Mouse (Mus musculus) liver, embryonic 11.5 days (tissue): ENCODE measurements around the gene Pigx. TPM values are rescaled to one million over a fixed set of nuclear protein-coding genes. Genes with fewer than 3 reads are reported as not detected.

Source experiments
- ATAC-seq: fragments of 200-750 bp; cut with Nextera tagmentation; replicated peaks from 2 replicates; pipeline ENCODE4 v1.8.0; 2017; ENCODE audit warnings: moderate number of reproducible peaks, mild to moderate bottlenecking, moderate TSS enrichment, moderate library complexity; ENCODE audit not compliant: low FRiP score
- DNase-seq: peaks from one replicate; pipeline ENCODE4 v3.0.0-alpha.2; 2017; ENCODE audit warnings: low spot score
- H3K27ac ChIP-seq: fragments of 300-500 bp; sonication (generic); 2 replicates; pipeline ENCODE4 v1.5.1; 2014; ENCODE audit warnings: mild to moderate bottlenecking, low read depth, low read length, control low read depth
- H3K27me3 ChIP-seq: fragments of 300-500 bp; sonication (generic); replicated peaks from 2 replicates; pipeline ENCODE4 v1.6.1; 2014; ENCODE audit warnings: low read length, mixed read lengths; ENCODE audit not compliant: control insufficient read depth, insufficient read depth
- H3K36me3 ChIP-seq: fragments of 300-500 bp; sonication (generic); 2 replicates; pipeline ENCODE4 v1.6.1; 2014; ENCODE audit warnings: mild to moderate bottlenecking, low read length, moderate library complexity, mixed read lengths; ENCODE audit not compliant: control insufficient read depth, insufficient read depth
- H3K4me1 ChIP-seq: fragments of 300-500 bp; sonication (generic); replicated peaks from 2 replicates; pipeline ENCODE4 v1.6.1; 2014; ENCODE audit warnings: low read length, mixed read lengths; ENCODE audit not compliant: control insufficient read depth, insufficient read depth
- H3K4me2 ChIP-seq: fragments of 300-500 bp; sonication (generic); 2 replicates; pipeline ENCODE4 v1.6.1; 2014; ENCODE audit warnings: mild to moderate bottlenecking, control low read depth, moderate library complexity
- H3K4me3 ChIP-seq: fragments of 300-500 bp; sonication (generic); 2 replicates; pipeline ENCODE4 v1.5.1; 2014; ENCODE audit warnings: low read depth, low read length, control low read depth
- H3K9ac ChIP-seq: fragments of 300-500 bp; sonication (generic); 2 replicates; pipeline ENCODE4 v1.6.1; 2014; ENCODE audit warnings: low read depth, low read length, control low read depth
- H3K9me3 ChIP-seq: fragments of 300-500 bp; sonication (generic); 2 replicates; pipeline ENCODE4 v1.6.1; 2016; ENCODE audit warnings: low read length, inconsistent platforms, mixed read lengths; ENCODE audit not compliant: control insufficient read depth
- WGBS: fragments of 180-500 bp; shearing (Covaris S2); extraction: QIAGEN DNeasy Blood & Tissue Kit; methylation state at CpG from one replicate; pipeline ENCODE4 v1.1.7; 2014; 5-methylcytosine and 5-hydroxymethylcytosine counted together
- polyA plus RNA-seq: library from polyadenylated mRNA; unstranded; fragments of >200 nt; fragmentation: Nextera tagmentation; extraction: Ambion mirVana; gene quantifications from 2 replicates; pipeline ENCODE4 v1.2.1, GENCODE M21; 2014

The Pigx gene
- polyA plus RNA-seq, result 57.1 and 63.0 TPM in 2 replicates

DNA sequence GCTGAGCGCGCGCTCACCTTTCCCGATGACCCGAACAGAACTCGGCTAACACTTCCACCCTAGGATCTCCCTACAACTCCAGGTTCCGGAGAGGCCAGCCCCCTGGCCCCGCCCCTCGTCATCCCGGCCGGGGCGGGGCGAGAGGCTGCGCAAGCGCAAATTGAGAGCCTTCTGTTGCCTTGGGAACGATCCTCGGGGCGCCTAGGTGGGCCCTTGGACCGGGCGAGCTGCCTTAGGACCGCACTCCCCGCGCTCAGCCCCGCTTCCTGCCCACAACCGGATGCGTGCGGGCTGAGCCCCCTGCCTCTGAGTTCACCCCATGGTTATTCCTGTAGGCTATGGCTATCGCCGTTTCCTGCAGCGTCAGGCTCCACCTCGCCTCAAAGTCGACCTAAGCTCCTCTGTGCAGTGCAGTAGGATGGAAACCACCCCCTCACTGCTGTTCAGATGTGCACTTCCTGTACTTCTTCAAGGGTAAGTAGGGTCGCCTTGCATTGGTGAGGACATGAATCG lies at the start of gene Pigx, which contains the start of gene Cep19:
Gene Pigx, minus strand, starts transcription at position 103 of the 513 bp plus-strand sequence.
Gene Cep19, plus strand, starts transcription at position 163 of the 513 bp plus-strand sequence.
- peak within 1 kb of the TSS; percentile 82 for H3K9ac ChIP-seq
- peak within 1 kb of the TSS; percentile 91 for H3K4me2 ChIP-seq
- peak within 1 kb of the TSS; percentile 83 for H3K27ac ChIP-seq
- H3K9me3 ChIP-seq, result no peaks in the 10 kb centered on the region
- peaks cover 1% of the 10 kb centered on the region; the same call in 1 of the 2 replicates for H3K36me3 ChIP-seq
- DNase-seq (peak; percentile 90), ATAC-seq (peak; percentile 96)
- WGBS, result under 1% methylated on average over 34 of the region's 34 CpGs
- H3K4me3 ChIP-seq, result peak within 1 kb of the TSS; percentile 93
- peaks cover 5% of the 10 kb centered on the region; the same call in 1 of the 2 replicates for H3K4me1 ChIP-seq
- no peaks in the 10 kb centered on the region for H3K27me3 ChIP-seq

DNA sequence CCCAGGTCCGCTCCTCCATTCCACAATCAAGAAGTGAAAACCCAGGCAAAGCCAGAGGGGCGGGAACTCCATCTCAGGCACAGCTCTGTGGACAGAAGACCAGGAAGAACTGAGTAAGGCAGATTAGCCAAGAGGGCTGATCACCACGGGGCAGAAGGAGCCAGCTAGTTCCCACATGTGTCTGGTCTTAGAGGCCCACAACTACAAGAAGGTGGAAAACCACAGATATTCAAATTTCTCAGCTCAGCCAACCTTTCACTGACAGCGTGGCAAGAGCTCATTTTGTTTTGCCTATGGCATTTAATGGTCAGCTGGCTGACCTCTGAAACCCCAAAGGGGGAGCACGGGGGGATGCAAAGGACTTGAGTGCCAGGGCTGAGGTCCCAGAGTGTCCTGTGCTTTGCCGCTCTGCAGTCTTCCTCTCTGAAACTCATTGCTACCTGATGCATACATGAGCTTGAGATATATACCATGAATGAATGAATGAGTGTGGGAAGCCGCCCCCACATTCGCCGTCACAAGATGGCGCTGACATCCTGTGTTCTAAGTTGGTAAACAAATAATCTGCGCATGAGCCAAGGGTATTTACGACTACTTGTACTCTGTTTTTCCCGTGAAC lies 48.2 kb upstream of the Pigx start:
- Histone ChIP-seq H3K4me2 (peak overlapping the region; percentile 12; the same call in 1 of the 2 replicates), H3K36me3 (peaks cover 33% of the 10 kb centered on the region), H3K27ac (no peak overlapping the region), H3K27me3 (no peaks in the 10 kb centered on the region), H3K4me3 (no peak overlapping the region), H3K9ac (no peak overlapping the region), H3K4me1 (no peaks in the 10 kb centered on the region), H3K9me3 (peaks cover 17% of the 10 kb centered on the region; the same call in 1 of the 2 replicates)
- ATAC-seq (0 out of 2 replicates have a peak, but pooled peaks have one; percentile 31), DNase-seq (no peak)
- WGBS, result 69% methylated on average over 11 of the region's 13 CpGs

DNA sequence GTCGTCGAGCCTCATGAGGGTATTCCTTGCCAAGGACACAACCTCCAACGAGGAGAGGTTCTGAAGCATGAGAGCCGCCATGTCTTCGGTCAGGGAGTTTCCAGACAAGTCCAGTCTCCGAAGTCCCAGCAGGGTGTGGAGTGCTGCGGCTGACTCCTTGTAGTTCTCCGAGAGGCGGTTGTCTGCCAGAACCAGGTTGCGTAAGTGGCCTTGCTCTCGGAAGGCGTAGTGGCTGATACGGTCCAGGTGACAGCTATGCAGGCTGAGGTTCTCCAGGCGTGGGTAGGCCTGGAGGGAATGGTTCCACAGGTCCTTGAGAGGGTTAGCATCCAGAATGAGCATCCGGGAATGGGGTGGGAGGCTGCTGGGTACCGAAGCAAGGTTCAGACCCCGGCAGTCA lies 45.1 kb upstream of the Pigx start:
- peaks cover 17% of the 10 kb centered on the region; the same call in 1 of the 2 replicates for H3K9me3 ChIP-seq
- H3K27me3 ChIP-seq, result no peaks in the 10 kb centered on the region
- no peak overlapping the region for H3K4me2 ChIP-seq
- DNase-seq (no peak), ATAC-seq (no peak)
- H3K4me3 ChIP-seq, result no peak overlapping the region
- peaks cover 34% of the 10 kb centered on the region for H3K36me3 ChIP-seq
- no peak overlapping the region for H3K9ac ChIP-seq
- no peaks in the 10 kb centered on the region for H3K4me1 ChIP-seq
- H3K27ac ChIP-seq, result no peak overlapping the region
- WGBS, result 92% methylated on average over 17 of the region's 17 CpGs

DNA sequence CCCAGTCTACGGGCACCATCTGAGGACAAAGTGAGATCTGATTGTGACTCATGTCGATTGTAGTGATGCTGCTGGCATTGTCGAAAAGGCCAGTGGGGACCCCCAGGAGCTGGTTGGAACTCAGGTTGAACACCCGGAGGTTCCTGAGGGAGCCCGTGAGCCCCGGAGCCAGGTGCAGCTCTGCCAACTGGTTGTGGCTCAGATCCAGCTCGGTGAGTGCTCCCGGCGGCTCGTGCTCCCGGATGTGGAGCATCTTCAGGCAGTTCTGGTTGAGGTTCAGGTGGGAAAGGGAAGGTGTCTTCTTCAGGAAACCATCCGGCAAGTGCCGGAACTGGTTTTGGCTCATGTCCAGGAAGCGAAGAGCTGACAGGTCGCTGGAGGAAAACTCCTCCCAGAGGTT lies 44.2 kb upstream of the Pigx start:
- no peaks in the 10 kb centered on the region for H3K4me1 ChIP-seq
- 94% methylated on average over 15 of the region's 15 CpGs for WGBS
- no peak overlapping the region for H3K9ac ChIP-seq
- H3K27me3 ChIP-seq, result no peaks in the 10 kb centered on the region
- peaks cover 34% of the 10 kb centered on the region for H3K36me3 ChIP-seq
- ATAC-seq (no peak), DNase-seq (no peak)
- no peak overlapping the region for H3K27ac ChIP-seq
- H3K4me2 ChIP-seq, result no peak overlapping the region
- peaks cover 17% of the 10 kb centered on the region; the same call in 1 of the 2 replicates for H3K9me3 ChIP-seq
- no peak overlapping the region for H3K4me3 ChIP-seq

DNA sequence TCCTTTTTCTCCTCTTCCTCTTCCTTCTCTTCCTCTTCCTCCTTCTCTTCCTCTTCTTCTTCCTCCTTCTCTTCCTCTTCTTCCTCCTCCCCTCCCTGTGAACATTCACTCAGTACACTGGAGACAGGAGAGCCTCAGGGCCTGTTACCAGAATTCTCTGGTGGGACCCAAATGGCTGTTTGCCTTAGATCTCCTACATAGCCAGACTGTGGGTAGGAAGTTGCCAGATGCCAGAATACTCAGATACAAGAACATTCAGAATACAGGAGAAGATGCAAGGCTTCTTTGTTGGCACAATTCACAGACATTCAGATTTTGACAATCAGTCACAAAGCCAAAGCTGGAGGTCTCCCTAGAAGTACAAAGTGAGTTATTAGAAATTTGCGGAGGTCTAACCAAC lies 39.4 kb upstream of the Pigx start:
- DNase-seq (no peak), ATAC-seq (no peak)
- 85% methylated on average over 1 of the region's 1 CpGs for WGBS
- no peak overlapping the region for H3K27ac ChIP-seq
- H3K27me3 ChIP-seq, result no peaks in the 10 kb centered on the region
- H3K9ac ChIP-seq, result no peak overlapping the region
- peaks cover 11% of the 10 kb centered on the region; the same call in 1 of the 2 replicates for H3K9me3 ChIP-seq
- no peak overlapping the region for H3K4me2 ChIP-seq
- peaks cover 13% of the 10 kb centered on the region for H3K36me3 ChIP-seq
- H3K4me1 ChIP-seq, result no peaks in the 10 kb centered on the region
- H3K4me3 ChIP-seq, result no peak overlapping the region

DNA sequence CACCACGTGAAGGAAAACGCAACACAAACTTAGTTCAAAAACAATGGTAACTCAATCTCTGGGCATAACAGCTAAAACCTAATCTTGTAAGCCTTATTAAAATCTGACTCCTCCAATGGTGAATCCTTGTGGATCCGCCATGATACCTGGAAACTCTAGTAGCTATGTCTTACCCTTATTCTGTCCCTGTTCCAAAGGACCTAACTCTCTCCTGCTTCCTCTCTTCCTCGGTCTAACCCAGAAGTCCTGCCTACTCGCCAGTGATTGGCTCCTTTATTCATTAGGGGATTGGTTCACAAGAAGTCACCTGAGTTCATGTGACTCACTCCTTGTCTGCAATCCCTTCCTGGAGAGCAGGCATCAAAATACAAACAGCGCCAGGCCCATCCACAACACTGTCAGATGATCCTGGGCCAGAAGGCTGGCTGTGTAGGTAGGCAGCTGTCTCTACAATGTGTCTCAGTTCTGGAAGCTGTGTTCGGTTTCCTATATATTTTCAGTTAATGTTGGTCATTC lies 36.4 kb upstream of the Pigx start:
- Histone ChIP-seq H3K9me3 (no peaks in the 10 kb centered on the region), H3K27me3 (no peaks in the 10 kb centered on the region), H3K4me2 (no peak overlapping the region), H3K4me1 (no peaks in the 10 kb centered on the region), H3K4me3 (no peak overlapping the region), H3K36me3 (no peaks in the 10 kb centered on the region), H3K9ac (no peak overlapping the region), H3K27ac (no peak overlapping the region)
- DNase-seq (no peak), ATAC-seq (no peak)
- WGBS, result 75% methylated on average over 7 of the region's 7 CpGs

DNA sequence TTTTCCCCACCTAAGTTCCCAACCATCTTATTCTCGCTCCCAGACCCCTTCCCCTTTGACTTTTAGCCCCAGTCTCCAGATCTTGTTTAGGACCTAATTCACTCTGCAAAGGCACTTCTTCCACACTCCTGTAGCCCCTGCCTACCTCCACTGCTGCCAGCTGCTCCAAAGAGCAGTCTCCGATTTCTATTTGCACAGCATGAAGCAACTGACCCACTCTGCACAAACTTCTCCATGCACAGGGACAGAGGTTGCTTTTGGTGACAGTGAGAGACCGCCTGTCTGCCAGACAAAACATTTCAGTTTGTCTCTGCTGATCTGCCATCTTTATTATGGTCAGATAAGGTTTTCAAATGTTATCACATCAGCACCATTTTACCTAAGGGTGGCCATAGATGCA lies 33.6 kb upstream of the Pigx start:
- H3K9me3 ChIP-seq, result no peaks in the 10 kb centered on the region
- no peaks in the 10 kb centered on the region for H3K4me1 ChIP-seq
- H3K4me3 ChIP-seq, result no peak overlapping the region
- ATAC-seq, result no peak
- H3K27ac ChIP-seq, result no peak overlapping the region
- 73% methylated on average over 3 of the region's 3 CpGs for WGBS
- no peak for DNase-seq
- no peaks in the 10 kb centered on the region for H3K36me3 ChIP-seq
- H3K4me2 ChIP-seq, result no peak overlapping the region
- H3K9ac ChIP-seq, result no peak overlapping the region
- H3K27me3 ChIP-seq, result no peaks in the 10 kb centered on the region

DNA sequence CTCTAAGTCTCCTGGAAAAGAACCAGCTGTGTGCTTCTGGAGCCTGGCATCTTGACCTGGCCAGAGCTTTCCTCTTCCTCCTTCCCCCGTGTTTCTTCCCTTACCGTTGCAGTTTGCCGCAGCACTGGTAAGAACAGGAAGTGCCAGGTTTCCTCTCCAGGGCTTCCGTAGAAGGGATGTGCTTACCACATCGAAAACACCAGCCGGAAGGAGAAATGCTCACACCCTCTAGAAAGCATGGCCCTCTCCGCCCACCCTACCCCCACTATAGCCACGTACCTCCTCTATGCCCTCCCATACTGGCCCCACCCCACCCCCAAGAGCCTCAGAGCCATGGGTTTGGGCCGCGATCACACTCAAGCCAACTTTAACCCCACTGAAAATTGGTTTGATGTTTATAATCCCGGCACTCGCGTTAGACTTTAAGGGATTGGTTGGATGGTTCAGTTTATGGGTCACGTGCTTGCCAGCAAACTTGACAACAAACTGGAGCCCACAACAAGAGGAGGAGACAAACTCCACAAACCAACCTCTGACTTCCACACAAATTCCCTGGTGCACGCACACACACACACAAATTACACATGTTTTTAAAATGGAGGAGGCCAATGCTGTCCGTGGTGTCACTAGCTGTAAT lies 30.8 kb upstream of the Pigx start:
- 31% methylated on average over 16 of the region's 16 CpGs for WGBS
- ATAC-seq (peak; percentile 90), DNase-seq (peak; percentile 63)
- Histone ChIP-seq H3K9me3 (no peaks in the 10 kb centered on the region), H3K4me1 (no peaks in the 10 kb centered on the region), H3K4me3 (peak overlapping the region; percentile 46), H3K4me2 (peak overlapping the region; percentile 62), H3K9ac (peak overlapping the region; percentile 51), H3K27me3 (no peaks in the 10 kb centered on the region), H3K27ac (no peak overlapping the region; the same call in 1 of the 2 replicates), H3K36me3 (no peaks in the 10 kb centered on the region)
